Comparison of ENCODE assay signal across 15 mouse cellular contexts in genomic region chr1:84254361-84254760, GRCm38 (mm10).
"Had no signal": no experiment of that assay in that cellular context is flagged by ENCODE, and none has a peak within 500 bp of the region (broad histone marks: within the 10 kb centered on the region; RNA-seq: fewer than 3 reads in every experiment).

No protein-coding gene starts in this region.

- H3K27me3 ChIP-seq: neural tube, embryonic 15.5 days had no signal

- DNase-seq: layer of hippocampus, adult 9-11 months; layer of hippocampus, postnatal 36 days; lung, adult 2 months; lung, postnatal 36 days; midbrain, embryonic 14.5 days; right cerebral cortex, postnatal 4 days; spleen, adult 18-20 months; thymus, adult 2 months; thymus, postnatal 25 days had no signal

- ATAC-seq: inflammation-experienced regulatory T-cells, adult 6 months; intestine, postnatal 0 days; lung, postnatal 0 days had no signal

- H3K9ac ChIP-seq: liver, embryonic 14.5 days; neural tube, embryonic 15.5 days had no signal

- H3K4me3 ChIP-seq: myocyte; neural tube, embryonic 15.5 days had no signal

- H3K9me3 ChIP-seq: neural tube, embryonic 15.5 days had no signal

- H3K36me3 ChIP-seq: neural tube, embryonic 15.5 days had no signal

- H3K4me2 ChIP-seq: neural tube, embryonic 15.5 days had no signal

- H3K27ac ChIP-seq: liver, embryonic 14.5 days; neural tube, embryonic 15.5 days had no signal
